Mouse (Mus musculus) small intestine, adult 2 months (tissue): ENCODE data around the gene Pdzk1. TPM values are rescaled to one million over a fixed set of nuclear protein-coding genes. Genes with fewer than 3 reads are reported as not detected.
A peak's percentile ranks its signal among the peaks of the same experiment; 100 is the strongest.

Experiments
- H3K27ac ChIP-seq: fragments of 200-500 bp; 2 replicates; pipeline ENCODE4 v1.5.1; 2012; ENCODE audit warnings: low read depth, low read length, control low read depth, inconsistent platforms; ENCODE audit not compliant: insufficient read depth
- H3K27me3 ChIP-seq: fragments of 200-500 bp; 2 replicates; pipeline ENCODE4 v1.6.1; 2012; ENCODE audit warnings: mild to moderate bottlenecking, moderate library complexity, low read length, inconsistent platforms; ENCODE audit not compliant: control insufficient read depth, insufficient read depth
- H3K36me3 ChIP-seq: fragments of 200-500 bp; 2 replicates; pipeline ENCODE4 v1.6.1; 2012; ENCODE audit warnings: mild to moderate bottlenecking, low read length, control low read depth, inconsistent platforms; ENCODE audit not compliant: control insufficient read depth, insufficient read depth
- H3K4me1 ChIP-seq: fragments of 200-500 bp; 2 replicates; pipeline ENCODE4 v1.6.1; 2012; ENCODE audit warnings: low read length, inconsistent platforms, mixed read lengths; ENCODE audit not compliant: control insufficient read depth, insufficient read depth, insufficient read length
- H3K4me3 ChIP-seq: fragments of 200-500 bp; 2 replicates; pipeline ENCODE4 v1.5.1; 2012; ENCODE audit warnings: low read depth, mild to moderate bottlenecking, control low read depth, inconsistent platforms, low read length, moderate library complexity
- CTCF ChIP-seq: fragments of 200-500 bp; IDR thresholded peaks from 2 replicates; pipeline ENCODE4 v1.5.1; 2012; ENCODE audit warnings: low read depth, mild to moderate bottlenecking, control low read depth, inconsistent platforms, low read length, moderate library complexity, mixed read lengths; ENCODE audit not compliant: insufficient replicate concordance, insufficient read length; ENCODE audit errors: extremely low read depth
- POLR2A ChIP-seq: fragments of 200-500 bp; IDR thresholded peaks from 2 replicates; pipeline ENCODE4 v1.6.1; 2012; ENCODE audit warnings: low read depth, mild to moderate bottlenecking, control low read depth, inconsistent platforms, low read length, moderate library complexity
- WGBS: fragments of 180-500 bp; shearing (Covaris S2); methylation state at CpG from one replicate; pipeline ENCODE4 v1.1.7; 2018; 5-methylcytosine and 5-hydroxymethylcytosine counted together
- polyA plus RNA-seq: library from polyadenylated mRNA; depleted of rRNA; stranded (reverse); fragments of >200 nt; gene quantifications from 2 replicates; pipeline ENCODE4 v1.2.3, GENCODE M21; 2012

The Pdzk1 gene
- polyA plus RNA-seq, 1 experiment: 58.3 TPM

DNA sequence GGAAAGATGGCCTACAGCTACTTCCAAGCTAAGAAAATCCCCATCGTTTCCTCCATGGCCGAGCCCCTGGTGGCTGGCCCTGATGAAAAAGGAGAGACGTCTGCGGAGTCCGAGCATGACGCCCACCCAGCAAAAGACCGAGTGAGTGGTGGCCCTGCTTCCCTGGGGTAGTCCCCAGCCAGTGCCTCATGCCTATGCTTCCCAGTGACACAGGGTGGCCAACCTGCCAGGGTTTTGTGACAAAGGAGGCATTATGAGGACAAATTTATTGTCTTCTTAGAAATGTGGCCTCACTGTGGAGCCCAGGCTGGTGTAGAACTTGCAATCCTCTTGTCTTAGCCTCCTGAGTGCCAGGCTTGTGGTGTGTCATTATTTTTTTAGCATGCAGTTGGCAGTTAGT is 40.0 kb downstream of the Pdzk1 start:
- TF ChIP-seq CTCF: no peak
- TF ChIP-seq POLR2A: no peak
- WGBS: 93% methylated on average over 7 of the region's 7 CpGs
- Histone ChIP-seq H3K27me3 (no peaks in the 10 kb centered on the region), H3K36me3 (peaks cover 57% of the 10 kb centered on the region), H3K4me1 (no peaks in the 10 kb centered on the region), H3K4me3 (no peak overlapping the region), H3K27ac (no peak overlapping the region)

GRCm38 (mm10) chr3:96870270-96870669 is 41.2 kb downstream of the Pdzk1 start:
- Histone ChIP-seq H3K36me3 (peaks cover 62% of the 10 kb centered on the region), H3K4me3 (no peak overlapping the region), H3K4me1 (peaks cover 6% of the 10 kb centered on the region; the same call in 1 of the 2 replicates), H3K27ac (no peak overlapping the region), H3K27me3 (no peaks in the 10 kb centered on the region)
- TF ChIP-seq CTCF: no peak
- no peak for TF ChIP-seq POLR2A
- WGBS: 99% methylated on average over 2 of the region's 2 CpGs

- H3K36me3 ChIP-seq: peaks cover 62% of the 10 kb centered on the region
- H3K27ac ChIP-seq: no peak overlapping the region
- WGBS: 86% methylated on average over 8 of the region's 8 CpGs
- H3K27me3 ChIP-seq: no peaks in the 10 kb centered on the region
- no peak overlapping the region for H3K4me3 ChIP-seq
- no peak for TF ChIP-seq CTCF
- no peak for TF ChIP-seq POLR2A
- H3K4me1 ChIP-seq: peaks cover 9% of the 10 kb centered on the region; the same call in 1 of the 2 replicates
These were observed 42.0 kb downstream of the Pdzk1 start for GRCm38 (mm10) chr3:96871070-96871469.

GRCm38 (mm10) chr3:96872501-96872900 is 43.4 kb downstream of the Pdzk1 start:
- H3K27me3 ChIP-seq: no peaks in the 10 kb centered on the region
- peaks cover 13% of the 10 kb centered on the region; the same call in 1 of the 2 replicates for H3K4me1 ChIP-seq
- H3K4me3 ChIP-seq: no peak overlapping the region
- H3K27ac ChIP-seq: no peak overlapping the region
- peaks cover 67% of the 10 kb centered on the region for H3K36me3 ChIP-seq
- WGBS: 85% methylated on average over 8 of the region's 8 CpGs
- TF ChIP-seq POLR2A (no peak), CTCF (no peak)

DNA sequence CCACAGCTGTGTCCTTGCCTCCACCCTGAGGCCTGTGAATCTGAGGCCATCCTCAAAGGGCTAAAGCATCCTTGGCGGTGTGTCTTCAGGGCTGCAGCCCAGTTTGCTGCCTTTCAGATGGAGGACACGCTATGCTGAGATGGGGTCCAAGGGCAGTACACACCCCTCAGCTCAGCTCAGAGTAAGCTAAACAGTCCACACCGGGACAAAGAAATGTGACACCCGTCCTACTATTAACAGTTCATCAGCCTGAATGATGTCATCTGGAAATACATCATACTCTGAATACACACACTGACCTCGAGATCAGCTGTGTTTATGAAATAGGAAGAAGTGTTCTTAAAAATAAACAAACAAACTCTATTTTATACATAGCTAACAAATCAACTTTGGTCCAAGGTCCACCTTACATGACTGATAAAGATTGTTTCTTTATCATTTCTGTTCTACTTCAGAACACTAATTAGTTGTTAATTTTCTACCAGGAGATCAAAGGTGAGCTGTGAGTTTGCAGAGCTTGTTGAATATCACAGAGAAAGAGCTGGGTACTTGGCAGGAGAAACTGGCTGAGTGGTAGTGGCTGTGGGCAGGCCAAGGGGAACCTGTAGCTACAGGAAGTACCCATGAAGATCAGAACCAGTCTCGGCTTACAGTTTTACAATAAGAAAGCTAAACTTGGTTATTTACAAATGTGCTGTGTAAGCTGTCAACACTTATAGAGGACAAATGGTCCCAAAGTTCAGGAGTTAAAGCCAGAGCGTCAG is 45.9 kb downstream of the Pdzk1 start:
- 19% methylated on average over 7 of the region's 7 CpGs for WGBS
- H3K27ac ChIP-seq: peak overlapping the region; percentile 91
- H3K36me3 ChIP-seq: peaks cover 61% of the 10 kb centered on the region
- no peak overlapping the region for H3K4me3 ChIP-seq
- H3K4me1 ChIP-seq: peaks cover 13% of the 10 kb centered on the region; the same call in 1 of the 2 replicates
- H3K27me3 ChIP-seq: no peaks in the 10 kb centered on the region
- TF ChIP-seq POLR2A: no peak
- TF ChIP-seq CTCF: no peak

GRCm38 (mm10) chr3:96879536-96879935 is 50.5 kb downstream of the Pdzk1 start:
- 92% methylated on average over 9 of the region's 9 CpGs for WGBS
- Histone ChIP-seq H3K27ac (no peak overlapping the region), H3K27me3 (no peaks in the 10 kb centered on the region), H3K36me3 (peaks cover 42% of the 10 kb centered on the region), H3K4me3 (no peak overlapping the region), H3K4me1 (peaks cover 10% of the 10 kb centered on the region; the same call in 1 of the 2 replicates)
- TF ChIP-seq POLR2A (no peak), CTCF (no peak)

GRCm38 (mm10) chr3:96880385-96880784 is 51.3 kb downstream of the Pdzk1 start:
- Histone ChIP-seq H3K4me3 (no peak overlapping the region), H3K36me3 (peaks cover 41% of the 10 kb centered on the region), H3K27me3 (no peaks in the 10 kb centered on the region), H3K27ac (no peak overlapping the region), H3K4me1 (peaks cover 7% of the 10 kb centered on the region; the same call in 1 of the 2 replicates)
- WGBS: 83% methylated on average over 4 of the region's 4 CpGs
- TF ChIP-seq POLR2A (no peak), CTCF (no peak)
